Mouse (Mus musculus) adrenal gland, adult 18-20 months (tissue): Measurements from ENCODE around the gene Ccdc110. TPM values are rescaled to one million over a fixed set of nuclear protein-coding genes. Genes with fewer than 3 reads are reported as not detected.

Source experiments
- DNase-seq, 2 experiments: peaks; one replicate each; pipeline ENCODE4 v3.0.0; 2021 to 2022; ENCODE audit warnings: low spot score in 2 of 2
- total RNA-seq, 2 experiments: library from RNA; stranded (reverse); gene quantifications; 1 replicate in 1 of 2; 2 replicates in 1 of 2; pipeline ENCODE4 v1.2.3; 2021

The Ccdc110 gene
- total RNA-seq, 2 experiments from 2014 or later = not detected

- DNase-seq = peak in 1 of 2 experiments; percentile 12
Observed at GRCm38 (mm10) chr8:45975837-45976468, 41.5 kb downstream of the Ccdc110 start.

GRCm38 (mm10) chr8:45986665-45987064, 52.2 kb downstream of the Ccdc110 start:
- no peak for DNase-seq

DNA sequence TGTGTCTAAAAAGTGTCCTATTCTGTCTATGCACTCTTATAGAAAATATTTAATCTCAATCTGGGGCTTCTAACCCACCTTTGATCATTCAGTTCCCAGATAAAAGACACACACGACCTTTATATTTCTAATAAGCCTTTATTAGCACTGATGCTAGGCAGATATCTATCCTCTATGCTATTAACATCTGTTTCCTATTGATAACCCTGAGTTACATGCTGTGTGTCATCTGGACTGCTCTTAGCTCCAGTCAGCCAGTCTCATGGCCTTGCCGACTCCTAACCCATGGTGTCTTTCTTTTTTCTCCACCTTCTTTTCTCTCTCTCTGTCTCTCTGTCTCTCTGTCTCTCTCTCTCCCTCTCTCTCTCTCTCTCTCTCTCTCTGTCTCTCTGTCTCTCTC, 53.8 kb downstream of the Ccdc110 start:
- no peak for DNase-seq

GRCm38 (mm10) chr8:45990631-45991310, 56.4 kb downstream of the Ccdc110 start:
- DNase-seq = no peak

Other genes starting within 250 kb of the Ccdc110 start
- 1 to 10 TPM; 1.1 to 2.5 TPM for gene Pdlim3, start 49.2 kb upstream of the Ccdc110 start, total RNA-seq
- gene 1700029J07Rik, start 40.6 kb downstream of the Ccdc110 start, total RNA-seq = 1 to 10 TPM; 2.4 to 2.7 TPM
- gene Ufsp2, start 40.9 kb downstream of the Ccdc110 start, total RNA-seq = 10 to 100 TPM; 44.6 to 59.5 TPM
- not detected for gene Lrp2bp, start 64.7 kb downstream of the Ccdc110 start, total RNA-seq
- 1 to 10 TPM; 1.2 to 1.5 TPM for gene Ankrd37, start 71.1 kb downstream of the Ccdc110 start, total RNA-seq
- 10 to 100 TPM; 12.3 to 15.4 TPM for gene Cfap97, start 217.2 kb downstream of the Ccdc110 start, total RNA-seq
- 10 to 100 TPM; 14.9 to 17.4 TPM for gene Snx25, start 217.5 kb downstream of the Ccdc110 start, total RNA-seq